Mouse (Mus musculus) cortical plate, adult 2 months (tissue): ENCODE results near the gene D16Ertd472e.

Experiments used
- CTCF ChIP-seq: fragments of 200-500 bp; IDR thresholded peaks from 2 replicates; pipeline ENCODE4 v1.5.1; 2011; ENCODE audit warnings: mild to moderate bottlenecking, control low read depth, low read length; ENCODE audit not compliant: insufficient read depth; ENCODE audit errors: extremely low read depth
- POLR2A ChIP-seq: fragments of 200-500 bp; IDR thresholded peaks from 2 replicates; pipeline ENCODE4 v1.6.1; 2011; ENCODE audit warnings: mild to moderate bottlenecking, low read length, control low read depth; ENCODE audit not compliant: insufficient read depth; ENCODE audit errors: extremely low read depth

DNA sequence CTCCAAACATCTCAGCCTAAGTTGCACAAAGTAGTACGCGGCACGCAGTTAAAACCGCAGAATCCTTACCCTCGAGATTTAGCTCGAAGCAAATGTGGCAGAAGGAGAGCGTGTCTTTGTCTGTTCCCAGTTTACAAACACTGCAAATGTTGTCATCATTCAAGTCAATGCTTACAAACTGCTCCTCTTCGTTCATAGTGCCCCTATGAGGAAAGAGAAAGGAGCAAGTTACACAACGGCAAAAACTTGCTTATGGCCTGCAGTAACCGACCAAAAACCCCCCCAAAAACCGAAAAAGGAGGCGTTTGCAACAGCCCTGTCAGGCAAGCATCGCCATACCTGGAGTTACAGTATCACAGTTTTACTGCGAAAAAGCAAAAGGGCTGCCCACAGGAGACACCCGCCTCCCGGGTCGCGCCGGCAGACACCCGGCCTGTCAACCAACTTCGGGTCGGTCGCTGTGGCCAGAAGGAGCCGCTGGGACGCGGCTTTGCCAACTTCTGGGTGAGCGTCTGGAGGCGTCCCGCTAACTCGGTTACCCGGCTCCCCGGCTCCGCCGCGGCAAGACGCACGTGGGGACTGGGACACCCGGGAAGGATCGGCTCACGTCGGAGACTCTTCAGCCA is 543 bp downstream of the D16Ertd472e start:
- no peak for TF ChIP-seq CTCF
- TF ChIP-seq POLR2A, result no peak
